Mouse (Mus musculus): Measurements from ENCODE around the gene Sarnp.

- TF ChIP-seq POLR2A (IDR thresholded peaks at IDR 0.05; ENCODE audit: control insufficient read depth, extremely low read depth, insufficient read depth, low read length, poor library complexity) (no peak), CTCF (IDR thresholded peaks at IDR 0.05; ENCODE audit: borderline replicate concordance, control insufficient read depth, extremely low read depth, insufficient read depth, low read length, poor library complexity) (no peak)
Measured at GRCm38 (mm10) chr10:128798676-128799075, 18.5 kb upstream of the Sarnp start.
